Mouse (Mus musculus) heart, embryonic 10.5 days (tissue): ENCODE measurements at regions not wholly inside any gene's neighbourhood (a gene's known extent, or its start where the extent isn't known, plus 50 kb on each side); places are given as distances from the start of the nearest gene placed in this dataset.
A peak's percentile ranks its signal among the peaks of the same experiment; 100 is the strongest.

Experiments
- DNase-seq: peaks from one replicate; pipeline ENCODE4 v3.0.0-alpha.2; 2017; ENCODE audit warnings: low spot score
- H3K27ac ChIP-seq: fragments of 300-500 bp; sonication (generic); 2 replicates; pipeline ENCODE4 v1.5.1; 2016; ENCODE audit warnings: mild to moderate bottlenecking
- H3K27me3 ChIP-seq: fragments of 300-500 bp; sonication (generic); 2 replicates; pipeline ENCODE4 v1.6.1; 2016; ENCODE audit warnings: mild to moderate bottlenecking; ENCODE audit not compliant: poor library complexity, insufficient read depth, severe bottlenecking
- H3K36me3 ChIP-seq: fragments of 300-500 bp; sonication (generic); 2 replicates; pipeline ENCODE4 v1.6.1; 2016; ENCODE audit warnings: mild to moderate bottlenecking, moderate library complexity
- H3K4me1 ChIP-seq: fragments of 300-500 bp; sonication (generic); 2 replicates; pipeline ENCODE4 v1.6.1; 2016; ENCODE audit warnings: mild to moderate bottlenecking
- H3K4me3 ChIP-seq: fragments of 300-500 bp; sonication (generic); 2 replicates; pipeline ENCODE4 v1.5.1; 2016; ENCODE audit warnings: mild to moderate bottlenecking, moderate library complexity
- H3K9me3 ChIP-seq: fragments of 300-500 bp; sonication (generic); 2 replicates; pipeline ENCODE4 v1.6.1; 2016; ENCODE audit warnings: mild to moderate bottlenecking, moderate library complexity
- WGBS: fragments of 180-500 bp; shearing (Covaris S2); methylation state at CpG from one replicate; pipeline ENCODE4 v1.1.7; 2016; 5-methylcytosine and 5-hydroxymethylcytosine counted together

DNA sequence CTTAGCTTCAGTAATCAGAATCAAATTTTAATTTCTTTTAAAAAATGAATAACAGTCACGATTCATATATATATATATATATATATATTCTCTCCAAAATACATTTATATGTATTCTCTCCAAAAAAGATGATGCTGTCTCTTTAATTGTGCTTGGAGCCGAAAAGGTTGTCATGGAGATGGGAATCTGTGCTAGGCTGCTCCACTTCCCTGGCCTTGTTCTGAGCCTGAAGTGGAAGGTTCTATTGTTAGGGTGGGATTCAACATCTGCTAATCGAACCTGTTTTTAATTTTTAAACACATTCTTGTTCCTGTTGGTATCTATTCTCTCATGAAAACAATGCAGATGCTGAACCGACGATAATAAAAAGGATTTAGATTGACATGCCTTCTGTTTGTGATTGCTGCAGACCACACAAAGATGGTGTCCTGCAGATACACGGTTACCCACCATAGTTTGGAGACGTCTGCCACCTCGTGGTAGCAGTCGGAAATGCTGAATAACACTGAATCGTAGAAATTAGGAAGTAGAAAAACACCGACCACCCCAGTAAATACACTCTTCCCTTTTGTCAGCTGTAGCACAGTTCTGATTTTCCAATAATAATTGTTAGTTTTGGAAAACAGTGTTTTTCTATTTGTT lies 77.9 kb upstream of the Plppr4 start:
- Histone ChIP-seq H3K4me1 (peaks cover 15% of the 10 kb centered on the region; the same call in 1 of the 2 replicates), H3K4me3 (no peak overlapping the region), H3K27me3 (no peaks in the 10 kb centered on the region), H3K36me3 (no peaks in the 10 kb centered on the region), H3K27ac (no peak overlapping the region), H3K9me3 (no peaks in the 10 kb centered on the region)
- WGBS, result 22% methylated on average over 11 of the region's 11 CpGs
- peak; percentile 83 for DNase-seq

DNA sequence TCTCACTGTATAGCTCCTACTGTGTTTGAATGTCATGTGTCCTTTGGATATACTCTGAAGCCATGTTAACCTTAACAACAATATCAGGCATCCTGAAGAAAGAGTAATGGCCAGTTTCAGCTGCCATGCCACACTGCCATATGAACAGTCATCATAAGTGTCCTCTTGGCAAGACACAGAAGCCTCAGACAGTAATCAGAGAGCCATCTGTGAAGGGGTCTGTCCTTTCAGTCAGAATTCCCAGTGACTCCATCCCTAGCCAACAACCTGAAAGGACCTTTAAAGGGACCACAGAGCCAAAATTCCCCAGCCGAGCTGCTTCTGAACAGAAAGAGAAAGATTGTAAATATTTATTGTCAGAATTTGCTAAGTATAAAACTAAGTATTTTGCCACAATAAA lies 63.9 kb upstream of the Plppr4 start:
- no peak overlapping the region for H3K4me3 ChIP-seq
- no peaks in the 10 kb centered on the region for H3K27me3 ChIP-seq
- H3K27ac ChIP-seq, result no peak overlapping the region
- WGBS, result 83% methylated on average over 1 of the region's 1 CpGs
- DNase-seq, result no peak
- no peaks in the 10 kb centered on the region for H3K36me3 ChIP-seq
- H3K4me1 ChIP-seq, result no peaks in the 10 kb centered on the region
- no peaks in the 10 kb centered on the region for H3K9me3 ChIP-seq

DNA sequence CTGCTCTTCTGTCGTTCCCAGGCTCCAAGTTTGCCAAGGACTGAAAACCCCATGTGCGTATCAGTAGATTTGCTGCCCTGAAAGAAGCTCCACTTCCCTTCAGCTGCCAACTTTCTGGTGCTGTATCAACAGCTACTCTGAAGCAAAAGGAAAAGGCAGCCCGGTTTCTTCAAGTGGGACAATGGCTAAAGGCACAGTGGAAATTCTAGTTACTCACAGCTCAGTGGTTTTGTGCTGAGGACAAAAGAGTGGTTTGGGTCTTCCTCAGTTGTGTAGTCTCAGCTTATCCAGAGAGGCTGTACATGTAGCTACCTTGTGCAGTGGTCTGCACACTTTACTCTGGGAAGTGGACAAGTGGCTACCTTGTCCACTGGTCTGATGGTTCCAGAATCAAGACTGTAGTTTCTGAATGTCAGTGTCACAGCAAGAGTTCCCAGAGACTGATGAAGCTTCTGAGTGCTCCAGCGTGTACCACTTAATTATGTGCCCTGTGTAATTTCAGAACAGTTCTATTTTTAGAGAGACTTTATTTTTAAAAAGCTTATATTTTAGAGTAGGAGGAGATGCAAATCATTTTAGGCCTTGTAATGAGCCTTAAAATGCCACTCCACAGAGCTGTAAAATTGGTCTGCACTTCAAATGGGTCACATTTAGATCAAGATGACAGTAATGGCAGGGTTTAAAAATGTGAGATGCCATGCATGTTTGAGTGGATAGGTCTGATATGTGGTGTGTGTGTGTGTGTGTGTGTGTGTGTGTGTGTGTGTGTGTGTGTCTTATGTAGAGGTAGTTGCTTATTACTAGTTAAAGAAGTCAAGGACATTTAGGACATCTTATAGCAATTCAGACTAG lies 52.4 kb upstream of the Plppr4 start:
- Histone ChIP-seq H3K27me3 (no peaks in the 10 kb centered on the region), H3K4me1 (no peaks in the 10 kb centered on the region), H3K27ac (no peak overlapping the region), H3K9me3 (no peaks in the 10 kb centered on the region), H3K4me3 (no peak overlapping the region), H3K36me3 (no peaks in the 10 kb centered on the region)
- no peak for DNase-seq
- 79% methylated on average over 4 of the region's 4 CpGs for WGBS
